Mouse (Mus musculus) hindbrain, embryonic 15.5 days (tissue): ENCODE results near the gene Hist1h4a. TPM values are rescaled to one million over a fixed set of nuclear protein-coding genes. Genes with fewer than 3 reads are reported as not detected.

ENCODE experiments used
- ATAC-seq: fragments of 200-750 bp; cut with Nextera tagmentation; 2 replicates; pipeline ENCODE4 v1.8.0; 2017; ENCODE audit warnings: low read depth, moderate number of reproducible peaks, moderate TSS enrichment; ENCODE audit not compliant: low FRiP score
- H3K27ac ChIP-seq: fragments of 300-500 bp; sonication (generic); replicated peaks from 2 replicates; pipeline ENCODE4 v1.5.1; 2015; ENCODE audit warnings: mild to moderate bottlenecking, inconsistent platforms
- H3K27me3 ChIP-seq: fragments of 300-500 bp; sonication (generic); 2 replicates; pipeline ENCODE4 v1.6.1; 2015; ENCODE audit warnings: control low read depth, inconsistent platforms
- H3K36me3 ChIP-seq: fragments of 300-500 bp; sonication (generic); 2 replicates; pipeline ENCODE4 v1.6.1; 2015; ENCODE audit warnings: control low read depth, inconsistent platforms
- H3K4me1 ChIP-seq: fragments of 300-500 bp; sonication (generic); replicated peaks from 2 replicates; pipeline ENCODE4 v1.6.1; 2015; ENCODE audit warnings: control low read depth, inconsistent platforms
- H3K4me2 ChIP-seq: fragments of 300-500 bp; sonication (generic); 2 replicates; pipeline ENCODE4 v1.6.1; 2015; ENCODE audit warnings: moderate library complexity, mild to moderate bottlenecking, inconsistent platforms
- H3K4me3 ChIP-seq: fragments of 300-500 bp; sonication (generic); 2 replicates; pipeline ENCODE4 v1.5.1; 2015; ENCODE audit warnings: mild to moderate bottlenecking, inconsistent platforms
- H3K9ac ChIP-seq: fragments of 300-500 bp; sonication (generic); 2 replicates; pipeline ENCODE4 v1.6.1; 2015; ENCODE audit warnings: inconsistent platforms
- H3K9me3 ChIP-seq: fragments of 300-500 bp; sonication (generic); 2 replicates; pipeline ENCODE4 v1.6.1; 2016; ENCODE audit warnings: control low read depth, inconsistent platforms
- WGBS: fragments of 180-500 bp; shearing (Covaris S2); methylation state at CpG from one replicate; pipeline ENCODE4 v1.1.7; 2015; 5-methylcytosine and 5-hydroxymethylcytosine counted together
- microRNA-seq: library from miRNA; unstranded; fragments of <30 nt; microRNA quantifications from one replicate; pipeline ENCODE4, GENCODE M21; 2016
- polyA plus RNA-seq: library from polyadenylated mRNA; unstranded; fragments of >200 nt; fragmentation: Nextera tagmentation; extraction: Ambion mirVana; gene quantifications from 2 replicates; pipeline ENCODE4 v1.2.1, GENCODE M21; 2015

Hist1h4a gene
- polyA plus RNA-seq, 1 experiment from 2014 or later, result 0.32 TPM

- H3K4me1 ChIP-seq, result no peaks in the 10 kb centered on the region
- ATAC-seq, result no peak
- H3K4me3 ChIP-seq, result no peak overlapping the region
- H3K9ac ChIP-seq, result no peak overlapping the region
- WGBS, result 88% methylated on average over 5 of the region's 5 CpGs
- H3K4me2 ChIP-seq, result no peak overlapping the region
- no peaks in the 10 kb centered on the region for H3K36me3 ChIP-seq
- H3K9me3 ChIP-seq, result no peaks in the 10 kb centered on the region
- no peak overlapping the region for H3K27ac ChIP-seq
- H3K27me3 ChIP-seq, result no peaks in the 10 kb centered on the region
Measured at GRCm38 (mm10) chr13:23716261-23717042, 44.6 kb downstream of the Hist1h4a start.

Small RNA genes within 50 kb of the gene (microRNA-seq; reads per million reads assigned to microRNA genes)
- gene Gm44314, result not detected
- not detected for gene Gm44484

Other genes starting within 250 kb of the Hist1h4a start
- gene Hist1h4h, start 230.2 kb downstream of the Hist1h4a start, polyA plus RNA-seq, result 1.7 and 2.7 TPM in 2 replicates
- gene Hist1h2af, start 227.3 kb downstream of the Hist1h4a start, polyA plus RNA-seq, result 0.82 and 2.1 TPM in 2 replicates
- 0.85 and 1.2 TPM in 2 replicates for gene Hist1h3g, start 225.8 kb downstream of the Hist1h4a start, polyA plus RNA-seq
- 0.17 and 0.19 TPM in 2 replicates for gene Hist1h2bh, start 217.8 kb downstream of the Hist1h4a start, polyA plus RNA-seq
- gene Hist1h3f, start 217.2 kb downstream of the Hist1h4a start, polyA plus RNA-seq, result 0.21 and 0.62 TPM in 2 replicates
- not detected in 2 replicates for gene Hist1h4f, start 209.6 kb downstream of the Hist1h4a start, polyA plus RNA-seq
- gene Hist1h1d, start 208.0 kb downstream of the Hist1h4a start, polyA plus RNA-seq, result 0.10 and 0.12 TPM in 2 replicates
- gene Hist1h3e, start 198.9 kb downstream of the Hist1h4a start, polyA plus RNA-seq, result 1.5 and 2.0 TPM in 2 replicates
- gene Hist1h2ae, start 190.0 kb downstream of the Hist1h4a start, polyA plus RNA-seq, result 15.9 and 27.4 TPM in 2 replicates
- gene Hist1h2bg, start 189.8 kb downstream of the Hist1h4a start, polyA plus RNA-seq, result 2.5 and 3.1 TPM in 2 replicates
- 0.76 and 2.0 TPM in 2 replicates for gene Hist1h2bf, start 187.0 kb downstream of the Hist1h4a start, polyA plus RNA-seq
- gene Hist1h2ad, start 186.8 kb downstream of the Hist1h4a start, polyA plus RNA-seq, result not detected in 2 replicates
- 1.2 and 2.0 TPM in 2 replicates for gene Hist1h3d, start 185.5 kb downstream of the Hist1h4a start, polyA plus RNA-seq
- gene Hist1h4d, start 179.6 kb downstream of the Hist1h4a start, polyA plus RNA-seq, result 35.1 and 51.2 TPM in 2 replicates
- gene Hist1h2be, start 140.1 kb downstream of the Hist1h4a start, polyA plus RNA-seq, result 1.5 and 1.7 TPM in 2 replicates
- gene Hist1h1e, start 138.7 kb downstream of the Hist1h4a start, polyA plus RNA-seq, result 4.8 and 8.8 TPM in 2 replicates
- 0.34 and 0.38 TPM in 2 replicates for gene Hist1h2ac, start 77.3 kb downstream of the Hist1h4a start, polyA plus RNA-seq
- 19.3 and 25.4 TPM in 2 replicates for gene Hist1h2bc, start 77.0 kb downstream of the Hist1h4a start, polyA plus RNA-seq
- gene Hist1h1t, start 65.4 kb downstream of the Hist1h4a start, polyA plus RNA-seq, result not detected in 2 replicates
- 2.3 and 2.7 TPM in 2 replicates for gene Hist1h4c, start 62.8 kb downstream of the Hist1h4a start, polyA plus RNA-seq
- gene Hfe, start 50.4 kb downstream of the Hist1h4a start, polyA plus RNA-seq, result 4.5 and 5.1 TPM in 2 replicates
- 7.7 and 10.4 TPM in 2 replicates for gene Hist1h1c, start 22.4 kb downstream of the Hist1h4a start, polyA plus RNA-seq
- gene Hist1h3c, start 15.6 kb downstream of the Hist1h4a start, polyA plus RNA-seq, result 1.1 and 1.6 TPM in 2 replicates
- 0.54 TPM in 1 of 2 replicates, not detected in the other for gene Hist1h2bb, start 14.5 kb downstream of the Hist1h4a start, polyA plus RNA-seq
- 7.4 and 9.8 TPM in 2 replicates for gene Hist1h2ab, start 10.1 kb downstream of the Hist1h4a start, polyA plus RNA-seq
- gene Hist1h3b, start 9.0 kb downstream of the Hist1h4a start, polyA plus RNA-seq, result 1.8 and 3.1 TPM in 2 replicates
- 1.1 and 1.9 TPM in 2 replicates for gene Hist1h4b, start 4.2 kb downstream of the Hist1h4a start, polyA plus RNA-seq
- gene Hist1h3a, start 1.2 kb upstream of the Hist1h4a start, polyA plus RNA-seq, result 0.35 and 2.4 TPM in 2 replicates
- 0.75 and 0.84 TPM in 2 replicates for gene Hist1h1a, start 2.4 kb upstream of the Hist1h4a start, polyA plus RNA-seq
- gene Trim38, start 8.7 kb upstream of the Hist1h4a start, polyA plus RNA-seq, result 0.10 TPM in 1 of 2 replicates, not detected in the other
- not detected in 2 replicates for gene Slc17a2, start 45.8 kb upstream of the Hist1h4a start, polyA plus RNA-seq
- gene Slc17a3, start 78.2 kb upstream of the Hist1h4a start, polyA plus RNA-seq, result not detected in 2 replicates
- not detected in 2 replicates for gene Slc17a1, start 106.5 kb upstream of the Hist1h4a start, polyA plus RNA-seq
- gene Slc17a4, start 153.8 kb upstream of the Hist1h4a start, polyA plus RNA-seq, result not detected in 2 replicates
- gene Hist1h2ba, start 172.9 kb upstream of the Hist1h4a start, polyA plus RNA-seq, result not detected in 2 replicates
- not detected in 2 replicates for gene Hist1h2aa, start 173.2 kb upstream of the Hist1h4a start, polyA plus RNA-seq
- 0.88 and 1.6 TPM in 2 replicates for gene Scgn, start 230.0 kb upstream of the Hist1h4a start, polyA plus RNA-seq